Mouse (Mus musculus): ENCODE results near the gene Crim1. TPM values are rescaled to one million over a fixed set of nuclear protein-coding genes. Genes with fewer than 3 reads are reported as not detected.

Gene Crim1
- 17.2 and 18.7 TPM in 2 replicates for polyA plus RNA-seq (2014; fragmentation: Nextera tagmentation; extraction: Ambion mirVana)

DNA sequence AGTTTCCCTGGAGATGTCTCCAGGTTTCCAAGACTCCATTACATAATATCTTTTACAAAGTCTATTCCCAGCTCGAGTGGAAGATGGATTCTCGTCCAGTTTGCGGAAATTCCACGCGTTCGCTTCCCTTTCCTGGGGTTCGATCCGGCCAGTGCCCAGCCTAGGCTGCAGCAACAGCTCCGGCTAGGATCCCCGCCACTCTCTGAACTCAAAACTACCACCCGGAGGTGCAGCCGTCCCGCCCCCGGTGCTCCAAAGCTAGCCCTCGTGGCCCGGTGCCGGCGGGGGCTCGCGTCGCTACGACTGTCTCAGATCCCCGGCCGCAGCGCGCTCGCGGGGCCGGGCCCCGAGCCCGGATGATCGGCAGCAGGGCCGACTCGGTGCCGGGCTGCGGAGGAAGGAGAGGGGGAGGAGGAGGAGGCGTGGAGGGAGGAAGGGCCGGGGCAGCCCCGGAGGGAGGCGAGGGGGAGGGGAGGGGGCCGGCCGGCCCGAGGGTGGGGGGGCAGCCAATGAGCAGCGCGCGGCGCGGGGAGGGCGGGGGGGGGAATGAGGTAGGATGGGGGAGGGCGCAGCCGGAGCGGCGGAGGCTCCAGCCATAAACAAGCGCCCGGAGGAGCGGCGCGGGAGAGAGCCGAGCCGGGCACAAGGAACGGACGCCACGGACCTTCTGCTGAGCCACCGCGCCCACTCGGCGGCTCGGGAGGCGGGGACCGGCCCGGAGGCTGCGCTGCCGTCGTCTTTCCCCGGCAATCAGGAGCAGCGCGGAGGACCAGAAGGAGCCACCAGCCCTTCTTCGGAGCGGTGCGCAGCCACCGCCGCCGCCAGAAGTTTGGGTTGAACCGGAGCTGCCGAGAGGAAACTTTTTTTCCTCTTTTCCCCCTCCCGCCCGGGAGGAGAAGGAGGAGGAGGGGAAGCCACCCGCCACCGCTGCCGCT lies at the start of gene Crim1:
TSS of gene Crim1 (plus strand) at position 623 of the 935 bp plus-strand sequence.
- Histone ChIP-seq H3K27ac (peak within 1 kb of the TSS; percentile 90), H3K36me3 (replicated peaks; ENCODE audit: control insufficient read depth, insufficient read depth) (no peaks in the 10 kb centered on the region)
- peak; percentile 84 for ATAC-seq (ENCODE audit: low FRiP score)

GRCm38 (mm10) chr17:78151479-78152282 lies 48.4 kb upstream of the Crim1 start:
- Histone ChIP-seq H3K4me2 (replicated peaks) (no peak overlapping the region), H3K9me3 (ENCODE audit: control insufficient read depth, low read length) (no peaks in the 10 kb centered on the region), H3K4me1 (replicated peaks; ENCODE audit: control insufficient read depth, insufficient read depth, low read length) (no peaks in the 10 kb centered on the region), H3K9ac (no peak overlapping the region), H3K4me3 (replicated peaks; ENCODE audit: low read length) (no peak overlapping the region), H3K27ac (no peak overlapping the region), H3K27me3 (ENCODE audit: control insufficient read depth, insufficient read depth, low read length) (no peaks in the 10 kb centered on the region), H3K36me3 (replicated peaks; ENCODE audit: control insufficient read depth, insufficient read depth) (no peaks in the 10 kb centered on the region)
- WGBS = 83% methylated on average over 13 of the region's 13 CpGs
- ATAC-seq (ENCODE audit: low FRiP score) (no peak), DNase-seq (ENCODE audit: low spot score) (no peak)

More for the DNA sequence above, at the start of gene Crim1:
- H3K4me3 ChIP-seq (replicated peaks; ENCODE audit: low read length) = peak within 1 kb of the TSS; percentile 82
- no peaks in the 10 kb centered on the region for H3K27me3 ChIP-seq (ENCODE audit: control insufficient read depth, insufficient read depth, low read length)
- peak; percentile 72 for DNase-seq (ENCODE audit: low spot score)
- H3K4me2 ChIP-seq (replicated peaks) = peak within 1 kb of the TSS; percentile 91
- under 1% methylated on average over 58 of the region's 90 CpGs for WGBS
- H3K9ac ChIP-seq = peak within 1 kb of the TSS; percentile 85
- H3K4me1 ChIP-seq (replicated peaks; ENCODE audit: control insufficient read depth, insufficient read depth, low read length) = peaks cover 20% of the 10 kb centered on the region; the same call in 1 of the 2 replicates
- no peaks in the 10 kb centered on the region for H3K9me3 ChIP-seq (ENCODE audit: control insufficient read depth, low read length)

GRCm38 (mm10) chr17:78163278-78163677 lies 36.8 kb upstream of the Crim1 start:
- H3K9me3 ChIP-seq (ENCODE audit: control insufficient read depth, low read length) = no peaks in the 10 kb centered on the region
- H3K36me3 ChIP-seq (replicated peaks; ENCODE audit: control insufficient read depth, insufficient read depth) = no peaks in the 10 kb centered on the region
- H3K9ac ChIP-seq = no peak overlapping the region
- H3K4me1 ChIP-seq (replicated peaks; ENCODE audit: control insufficient read depth, insufficient read depth, low read length) = no peaks in the 10 kb centered on the region
- ATAC-seq (ENCODE audit: low FRiP score) (no peak), DNase-seq (ENCODE audit: low spot score) (peak; percentile 71)
- H3K27ac ChIP-seq = no peak overlapping the region
- WGBS = 31% methylated on average over 5 of the region's 5 CpGs
- no peak overlapping the region for H3K4me2 ChIP-seq (replicated peaks)
- no peak overlapping the region for H3K4me3 ChIP-seq (replicated peaks; ENCODE audit: low read length)
- no peaks in the 10 kb centered on the region for H3K27me3 ChIP-seq (ENCODE audit: control insufficient read depth, insufficient read depth, low read length)

GRCm38 (mm10) chr17:78163724-78164236 lies 36.3 kb upstream of the Crim1 start:
- no peak for ATAC-seq (ENCODE audit: low FRiP score)

DNA sequence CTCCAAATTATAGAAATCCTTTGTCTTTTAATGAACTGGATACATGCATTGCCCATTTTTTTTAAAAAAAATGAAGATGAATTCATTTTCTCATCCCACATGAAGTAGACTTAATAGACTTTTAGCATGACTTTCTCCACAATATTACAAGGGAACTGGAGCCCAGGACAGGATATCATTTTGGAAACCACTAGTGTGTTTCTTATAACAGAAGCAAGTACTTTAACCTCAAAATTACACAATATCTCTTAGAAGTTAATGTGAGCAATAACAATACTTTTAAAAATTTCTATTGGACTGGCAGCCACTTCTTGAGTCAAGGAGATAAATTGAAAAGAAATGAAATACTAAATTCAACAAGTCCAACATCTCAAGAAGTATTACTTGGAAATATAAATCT lies 34.2 kb upstream of the Crim1 start:
- Histone ChIP-seq H3K9ac (no peak overlapping the region), H3K4me2 (replicated peaks) (no peak overlapping the region), H3K27me3 (ENCODE audit: control insufficient read depth, insufficient read depth, low read length) (no peaks in the 10 kb centered on the region), H3K27ac (no peak overlapping the region), H3K4me3 (replicated peaks; ENCODE audit: low read length) (no peak overlapping the region), H3K4me1 (replicated peaks; ENCODE audit: control insufficient read depth, insufficient read depth, low read length) (no peaks in the 10 kb centered on the region), H3K36me3 (replicated peaks; ENCODE audit: control insufficient read depth, insufficient read depth) (no peaks in the 10 kb centered on the region), H3K9me3 (ENCODE audit: control insufficient read depth, low read length) (no peaks in the 10 kb centered on the region)
- DNase-seq (ENCODE audit: low spot score) (no peak), ATAC-seq (ENCODE audit: low FRiP score) (no peak)

More at GRCm38 (mm10) chr17:78163724-78164236, 36.3 kb upstream of the Crim1 start:
- Histone ChIP-seq H3K27ac (no peak overlapping the region), H3K27me3 (ENCODE audit: control insufficient read depth, insufficient read depth, low read length) (no peaks in the 10 kb centered on the region), H3K9me3 (ENCODE audit: control insufficient read depth, low read length) (no peaks in the 10 kb centered on the region), H3K4me2 (replicated peaks) (no peak overlapping the region), H3K4me1 (replicated peaks; ENCODE audit: control insufficient read depth, insufficient read depth, low read length) (no peaks in the 10 kb centered on the region), H3K4me3 (replicated peaks; ENCODE audit: low read length) (no peak overlapping the region), H3K36me3 (replicated peaks; ENCODE audit: control insufficient read depth, insufficient read depth) (no peaks in the 10 kb centered on the region), H3K9ac (no peak overlapping the region)
- DNase-seq (ENCODE audit: low spot score) = no peak
- WGBS = 86% methylated on average over 10 of the region's 10 CpGs

- Histone ChIP-seq H3K4me1 (replicated peaks; ENCODE audit: control insufficient read depth, insufficient read depth, low read length) (no peaks in the 10 kb centered on the region), H3K27ac (no peak overlapping the region), H3K9me3 (ENCODE audit: control insufficient read depth, low read length) (no peaks in the 10 kb centered on the region), H3K27me3 (ENCODE audit: control insufficient read depth, insufficient read depth, low read length) (no peaks in the 10 kb centered on the region), H3K4me2 (replicated peaks) (no peak overlapping the region), H3K4me3 (replicated peaks; ENCODE audit: low read length) (no peak overlapping the region), H3K36me3 (replicated peaks; ENCODE audit: control insufficient read depth, insufficient read depth) (no peaks in the 10 kb centered on the region), H3K9ac (no peak overlapping the region)
- 90% methylated on average over 4 of the region's 4 CpGs for WGBS
- DNase-seq (ENCODE audit: low spot score) (no peak), ATAC-seq (ENCODE audit: low FRiP score) (no peak)
Measured at GRCm38 (mm10) chr17:78166566-78166965, 33.5 kb upstream of the Crim1 start.

- WGBS = 84% methylated on average over 2 of the region's 2 CpGs
- no peak for ATAC-seq (ENCODE audit: low FRiP score)
- H3K36me3 ChIP-seq (replicated peaks; ENCODE audit: control insufficient read depth, insufficient read depth) = no peaks in the 10 kb centered on the region
- H3K9me3 ChIP-seq (ENCODE audit: control insufficient read depth, low read length) = no peaks in the 10 kb centered on the region
- no peak overlapping the region for H3K4me2 ChIP-seq (replicated peaks)
- H3K27ac ChIP-seq = no peak overlapping the region
- no peak overlapping the region for H3K9ac ChIP-seq
- no peak for DNase-seq (ENCODE audit: low spot score)
- H3K4me1 ChIP-seq (replicated peaks; ENCODE audit: control insufficient read depth, insufficient read depth, low read length) = no peaks in the 10 kb centered on the region
- H3K27me3 ChIP-seq (ENCODE audit: control insufficient read depth, insufficient read depth, low read length) = no peaks in the 10 kb centered on the region
- H3K4me3 ChIP-seq (replicated peaks; ENCODE audit: low read length) = no peak overlapping the region
Measured at GRCm38 (mm10) chr17:78172371-78172770, 27.7 kb upstream of the Crim1 start.

DNA sequence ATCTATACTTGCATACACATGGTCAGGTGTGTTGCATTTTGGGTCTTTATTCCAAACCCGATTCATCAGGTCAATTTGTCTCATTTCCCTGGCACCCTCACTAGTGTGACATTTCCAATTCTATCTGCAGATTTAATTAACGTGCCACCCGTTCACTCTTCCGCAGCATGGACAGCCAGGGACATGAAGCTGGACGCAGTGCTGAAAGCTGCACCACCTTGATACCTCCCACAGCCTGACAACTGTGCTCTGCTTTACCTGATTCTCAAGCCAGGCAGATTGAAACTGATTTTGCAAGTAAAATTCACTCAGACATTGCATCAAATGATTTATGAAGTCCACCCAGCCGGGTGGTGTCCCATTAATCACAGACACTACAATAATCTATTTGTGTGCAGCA lies 19.3 kb upstream of the Crim1 start:
- Histone ChIP-seq H3K4me2 (replicated peaks) (peak overlapping the region; percentile 13; the same call in 1 of the 2 replicates), H3K4me1 (replicated peaks; ENCODE audit: control insufficient read depth, insufficient read depth, low read length) (no peaks in the 10 kb centered on the region), H3K4me3 (replicated peaks; ENCODE audit: low read length) (no peak overlapping the region), H3K9ac (no peak overlapping the region), H3K27ac (no peak overlapping the region), H3K36me3 (replicated peaks; ENCODE audit: control insufficient read depth, insufficient read depth) (no peaks in the 10 kb centered on the region), H3K27me3 (ENCODE audit: control insufficient read depth, insufficient read depth, low read length) (no peaks in the 10 kb centered on the region), H3K9me3 (ENCODE audit: control insufficient read depth, low read length) (no peaks in the 10 kb centered on the region)
- ATAC-seq (ENCODE audit: low FRiP score) (no peak), DNase-seq (ENCODE audit: low spot score) (no peak)
- WGBS = 71% methylated on average over 6 of the region's 6 CpGs

- Histone ChIP-seq H3K27ac (no peak overlapping the region), H3K4me3 (replicated peaks; ENCODE audit: low read length) (no peak overlapping the region), H3K4me2 (replicated peaks) (no peak overlapping the region), H3K9me3 (ENCODE audit: control insufficient read depth, low read length) (no peaks in the 10 kb centered on the region), H3K9ac (no peak overlapping the region), H3K36me3 (replicated peaks; ENCODE audit: control insufficient read depth, insufficient read depth) (no peaks in the 10 kb centered on the region), H3K4me1 (replicated peaks; ENCODE audit: control insufficient read depth, insufficient read depth, low read length) (no peaks in the 10 kb centered on the region), H3K27me3 (ENCODE audit: control insufficient read depth, insufficient read depth, low read length) (no peaks in the 10 kb centered on the region)
- WGBS = 94% methylated on average over 5 of the region's 5 CpGs
- DNase-seq (ENCODE audit: low spot score) (no peak), ATAC-seq (ENCODE audit: low FRiP score) (no peak)
Measured at GRCm38 (mm10) chr17:78196184-78196583, 3.9 kb upstream of the Crim1 start.

All from hindbrain, embryonic 14.5 days (tissue).